Mouse (Mus musculus) lung, adult 2 months (tissue): ENCODE data around the gene A1cf.

Source experiments
- CTCF ChIP-seq: fragments of 200-500 bp; IDR thresholded peaks from 2 replicates; pipeline ENCODE4 v1.5.1; 2011; ENCODE audit warnings: mild to moderate bottlenecking, low read length, control low read depth; ENCODE audit not compliant: insufficient read depth
- POLR2A ChIP-seq: fragments of 200-500 bp; IDR thresholded peaks from 2 replicates; pipeline ENCODE4 v1.6.1; 2011; ENCODE audit warnings: low read depth, mild to moderate bottlenecking, control low read depth, low read length, borderline replicate concordance; ENCODE audit errors: extremely low read depth

DNA sequence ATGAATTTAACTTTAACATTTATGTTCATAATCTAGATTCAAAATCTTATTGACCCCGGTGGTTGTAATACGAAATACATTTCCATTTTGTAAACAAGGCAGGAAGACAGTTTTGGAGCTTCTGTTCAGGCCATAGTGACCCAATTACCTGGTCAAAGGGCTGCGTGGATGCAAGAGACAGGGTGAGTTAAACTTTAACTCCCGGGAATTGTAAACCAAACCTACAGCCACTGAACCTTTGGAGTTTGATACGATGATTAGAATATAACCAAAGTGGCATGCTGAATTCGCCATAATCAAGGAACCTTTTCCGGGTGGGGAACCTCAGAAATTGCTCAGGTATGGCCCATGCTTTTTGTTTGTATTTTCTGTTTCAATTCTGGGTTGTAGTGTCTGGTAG lies at the start of gene A1cf:
- no peak for TF ChIP-seq POLR2A
- TF ChIP-seq CTCF: no peak
